Mouse (Mus musculus) B cell, adult 62 days (primary cell): Measurements from ENCODE around the gene Ttc37. TPM values are rescaled to one million over a fixed set of nuclear protein-coding genes. Genes with fewer than 3 reads are reported as not detected.

Experiments used
- total RNA-seq: library from RNA; stranded (reverse); gene quantifications from 4 replicates; pipeline ENCODE4 v1.2.4, GENCODE M21; 2023

Ttc37 gene
- total RNA-seq = 29.3 to 31.7 TPM (median 30.3 TPM) in 4 replicates

DNA sequence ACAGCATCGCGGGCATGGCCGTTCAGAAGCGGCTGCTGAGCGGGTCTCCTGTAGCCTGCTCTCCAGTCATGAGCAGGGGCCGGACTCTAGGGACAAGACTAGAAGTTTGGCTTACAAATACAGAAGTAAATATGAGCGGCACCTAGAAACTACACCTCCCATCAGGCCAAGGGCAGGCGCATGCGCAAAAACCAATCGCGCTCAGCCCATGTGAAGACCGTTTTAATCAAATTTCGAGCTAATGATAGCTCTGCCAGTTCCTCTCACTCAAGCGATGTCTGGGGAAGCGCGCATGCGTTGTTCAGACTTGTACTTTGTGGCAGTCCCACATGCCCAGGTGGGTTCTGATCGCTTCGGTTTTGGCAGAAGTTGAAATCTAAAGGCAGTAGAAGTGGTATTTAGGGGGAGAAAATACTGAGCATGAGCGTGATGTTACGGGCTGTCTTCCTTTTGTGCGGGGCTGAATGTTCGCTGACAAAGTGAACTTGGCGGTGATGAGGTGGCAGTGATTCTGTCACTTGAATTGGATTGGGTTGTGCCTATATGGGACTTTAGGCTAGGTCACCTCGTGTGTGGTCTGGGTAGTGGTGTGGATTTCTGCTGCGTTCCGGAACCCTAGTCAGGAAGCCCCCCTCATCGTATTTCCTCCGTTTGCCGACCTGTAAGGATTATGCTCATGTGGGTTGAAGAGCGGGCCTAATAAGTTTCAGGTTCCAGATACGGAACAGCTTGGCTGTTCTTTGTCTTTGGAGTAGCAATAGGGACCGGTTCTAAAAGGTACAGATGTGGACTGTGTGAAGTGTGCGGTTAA is at the start of gene Ttc37, which contains the start of gene Arsk:
Gene Ttc37, plus strand, starts transcription at position 242 of the 811 bp plus-strand sequence.
Gene Arsk, minus strand, starts transcription at position 168 of the 811 bp plus-strand sequence.

GRCm38 (mm10) chr13:76056896-76057266 is 41.7 kb upstream of the Ttc37 start, which contains the start of gene Gpr150:
Gpr150 (minus strand) TSS chr13:76056996.

Other genes with a start within 250 kb of the Ttc37 start
- gene Rhobtb3, start 154.8 kb upstream of the Ttc37 start, total RNA-seq = 0.16 to 0.63 TPM (median 0.20 TPM) in 3 of 4 replicates, not detected in the other
- gene Spata9, start 131.6 kb upstream of the Ttc37 start, total RNA-seq = not detected in 4 replicates
- gene Rfesd, start 80.0 kb upstream of the Ttc37 start, total RNA-seq = 6.8 to 8.9 TPM (median 7.9 TPM) in 4 replicates
- not detected in 4 replicates for gene Gpr150, start 41.7 kb upstream of the Ttc37 start, total RNA-seq
- gene Arsk, start 74 bp upstream of the Ttc37 start, total RNA-seq = 10.9 to 11.8 TPM (median 11.4 TPM) in 4 replicates
- gene Fam81b, start 206.3 kb downstream of the Ttc37 start, total RNA-seq = not detected in 4 replicates